Mouse (Mus musculus) stomach, postnatal 0 days (tissue): Measurements from ENCODE around the gene Rps24.

ENCODE experiments used
- CTCF ChIP-seq: IDR thresholded peaks from 2 replicates; pipeline ENCODE4 v1.5.1; 2016; ENCODE audit warnings: antibody characterized with exemption, low read depth, mild to moderate bottlenecking, moderate library complexity
- EP300 ChIP-seq: optimal IDR thresholded peaks from 2 replicates; pipeline ENCODE3; 2016; ENCODE audit warnings: antibody characterized with exemption

DNA sequence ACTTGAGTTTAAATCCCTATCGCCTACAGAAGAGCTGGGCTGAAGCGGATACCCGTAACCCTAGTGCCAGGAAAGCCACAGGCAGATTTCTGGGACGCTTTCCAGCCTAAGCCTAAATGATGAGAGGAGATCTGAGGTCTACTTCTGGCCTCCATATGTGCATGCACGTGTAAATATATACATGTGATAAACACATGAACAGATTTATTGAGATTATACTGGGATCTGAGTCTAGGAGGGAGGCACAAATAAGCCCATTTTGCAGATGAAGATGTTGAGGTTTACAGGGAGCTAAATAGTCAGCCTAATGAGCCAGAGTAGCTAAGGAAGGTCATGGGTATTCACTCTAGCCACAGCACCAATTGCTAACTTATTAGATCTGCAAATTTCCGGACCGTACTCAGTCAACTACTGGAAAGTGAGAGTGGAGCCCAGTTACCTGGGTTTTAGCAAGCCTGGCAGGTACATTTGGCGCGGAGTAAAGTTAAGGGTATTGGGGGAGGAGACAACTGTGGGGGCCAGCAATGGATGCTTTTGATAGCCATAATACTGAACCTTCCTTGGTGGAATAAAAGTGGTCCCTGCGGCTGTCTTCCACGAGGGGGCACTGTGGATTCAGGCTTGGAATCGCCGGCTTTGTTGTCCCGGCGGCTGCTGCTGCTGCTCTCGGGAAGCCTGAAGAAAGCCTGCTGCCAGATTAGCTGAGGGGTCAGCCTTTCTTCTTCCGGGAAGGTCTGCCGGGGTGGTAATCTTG is 13.3 kb downstream of the Rps24 start:
- TF ChIP-seq EP300 (no peak), CTCF (peak; percentile 96)
